Mouse (Mus musculus): ENCODE measurements around the gene Sox5. TPM values are rescaled to one million over a fixed set of nuclear protein-coding genes. Genes with fewer than 3 reads are reported as not detected.

Gene Sox5
- polyA plus RNA-seq (2016; fragmentation: Nextera tagmentation; extraction: Ambion mirVana): 17.9 and 19.9 TPM in 2 replicates

GRCm38 (mm10) chr6:144781431-144782030 is at the start of gene Sox5:
Gene Sox5, minus strand, starts transcription at chr6:144781977.
- Histone ChIP-seq H3K4me3 (peak within 1 kb of the TSS; percentile 71), H3K9ac (peak within 1 kb of the TSS; percentile 83), H3K9me3 (replicated peaks) (no peaks in the 10 kb centered on the region), H3K4me2 (peak within 1 kb of the TSS; percentile 99), H3K4me1 (replicated peaks) (peaks cover 7% of the 10 kb centered on the region; the same call in 1 of the 2 replicates), H3K27me3 (replicated peaks) (peaks cover 38% of the 10 kb centered on the region), H3K36me3 (no peaks in the 10 kb centered on the region), H3K27ac (ENCODE audit: poor library complexity, severe bottlenecking) (peak within 1 kb of the TSS; percentile 23; the same call in 1 of the 2 replicates)
- peak; percentile 75 for ATAC-seq (ENCODE audit: insufficient number of reproducible peaks, low FRiP score)
- under 1% methylated on average over 47 of the region's 47 CpGs for WGBS

DNA sequence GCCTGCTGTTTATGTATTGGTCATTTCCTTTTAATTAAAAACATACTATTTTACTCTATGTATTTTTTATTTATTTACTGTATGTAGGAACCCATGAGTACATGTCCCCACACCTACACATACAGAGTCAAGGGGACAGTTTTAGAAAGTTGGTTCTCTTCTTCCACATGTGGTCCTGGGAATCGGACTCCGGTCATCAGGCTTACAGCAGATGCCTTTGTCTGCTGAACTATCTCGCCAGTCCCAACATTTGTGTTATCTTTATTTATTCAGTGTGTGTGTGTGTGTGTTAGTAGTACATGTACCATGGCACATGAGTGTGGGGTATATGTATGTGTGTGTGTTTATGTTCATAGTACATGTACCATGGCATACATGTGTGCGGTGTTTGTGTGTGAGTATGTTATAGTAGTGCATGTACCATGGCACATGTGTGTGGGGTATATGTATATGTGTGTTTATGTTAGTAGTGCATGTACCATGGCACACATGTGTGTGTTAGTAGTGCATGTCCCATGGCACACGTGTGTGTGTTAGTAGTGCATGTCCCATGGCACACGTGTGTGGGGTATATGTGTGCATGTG is 43.3 kb upstream of the Sox5 start:
- no peak overlapping the region for H3K4me2 ChIP-seq
- WGBS: 85% methylated on average over 6 of the region's 6 CpGs
- H3K4me3 ChIP-seq: no peak overlapping the region
- H3K9ac ChIP-seq: no peak overlapping the region
- no peak for ATAC-seq (ENCODE audit: insufficient number of reproducible peaks, low FRiP score)
- H3K9me3 ChIP-seq (replicated peaks): no peaks in the 10 kb centered on the region
- H3K4me1 ChIP-seq (replicated peaks): peaks cover 28% of the 10 kb centered on the region
- H3K27me3 ChIP-seq (replicated peaks): no peaks in the 10 kb centered on the region; the same call in 1 of the 2 replicates
- H3K36me3 ChIP-seq: no peaks in the 10 kb centered on the region
- no peak overlapping the region for H3K27ac ChIP-seq (ENCODE audit: poor library complexity, severe bottlenecking)

GRCm38 (mm10) chr6:144824153-144824552 is 42.4 kb upstream of the Sox5 start:
- H3K27me3 ChIP-seq (replicated peaks): no peaks in the 10 kb centered on the region; the same call in 1 of the 2 replicates
- peaks cover 28% of the 10 kb centered on the region for H3K4me1 ChIP-seq (replicated peaks)
- no peak for ATAC-seq (ENCODE audit: insufficient number of reproducible peaks, low FRiP score)
- H3K27ac ChIP-seq (ENCODE audit: poor library complexity, severe bottlenecking): no peak overlapping the region
- no peaks in the 10 kb centered on the region for H3K9me3 ChIP-seq (replicated peaks)
- H3K9ac ChIP-seq: no peak overlapping the region
- H3K4me2 ChIP-seq: no peak overlapping the region
- H3K4me3 ChIP-seq: no peak overlapping the region
- no peaks in the 10 kb centered on the region for H3K36me3 ChIP-seq
- WGBS: 63% methylated on average over 12 of the region's 12 CpGs

- WGBS: 14% methylated on average over 14 of the region's 14 CpGs
- Histone ChIP-seq H3K36me3 (no peaks in the 10 kb centered on the region), H3K27ac (ENCODE audit: poor library complexity, severe bottlenecking) (no peak overlapping the region; the same call in 1 of the 2 replicates), H3K9ac (no peak overlapping the region), H3K4me3 (peak overlapping the region; percentile 29; the same call in 1 of the 2 replicates), H3K9me3 (replicated peaks) (no peaks in the 10 kb centered on the region), H3K27me3 (replicated peaks) (no peaks in the 10 kb centered on the region; the same call in 1 of the 2 replicates), H3K4me2 (peak overlapping the region; percentile 62), H3K4me1 (replicated peaks) (peaks cover 28% of the 10 kb centered on the region)
- ATAC-seq (ENCODE audit: insufficient number of reproducible peaks, low FRiP score): peak; percentile 33; the same call in 1 of the 2 replicates
These were observed 40.8 kb upstream of the Sox5 start for GRCm38 (mm10) chr6:144822594-144822993.

DNA sequence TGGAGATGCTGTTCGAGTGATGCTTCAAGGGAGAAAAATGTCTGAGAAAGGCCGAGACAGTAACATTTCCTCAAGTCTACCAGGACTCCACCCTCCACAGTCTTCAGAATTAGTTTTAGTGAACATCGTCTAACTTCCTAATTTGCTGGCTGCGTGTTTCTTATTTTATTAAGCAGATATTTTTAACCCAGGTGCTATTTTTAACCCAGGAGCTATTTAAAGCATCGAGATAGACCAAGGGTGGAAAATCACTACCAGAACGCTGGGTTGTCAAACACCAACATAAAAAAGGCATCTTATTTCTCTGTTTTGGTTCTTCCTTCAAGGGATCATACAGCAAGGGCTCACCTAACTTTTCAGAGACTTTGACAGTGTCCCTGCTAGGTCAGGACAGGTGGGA is 39.2 kb upstream of the Sox5 start:
- Histone ChIP-seq H3K9me3 (replicated peaks) (no peaks in the 10 kb centered on the region), H3K4me3 (no peak overlapping the region), H3K9ac (no peak overlapping the region), H3K36me3 (no peaks in the 10 kb centered on the region), H3K4me1 (replicated peaks) (peaks cover 28% of the 10 kb centered on the region), H3K4me2 (no peak overlapping the region), H3K27me3 (replicated peaks) (no peaks in the 10 kb centered on the region; the same call in 1 of the 2 replicates), H3K27ac (ENCODE audit: poor library complexity, severe bottlenecking) (no peak overlapping the region)
- no peak for ATAC-seq (ENCODE audit: insufficient number of reproducible peaks, low FRiP score)
- 54% methylated on average over 6 of the region's 6 CpGs for WGBS

GRCm38 (mm10) chr6:144818016-144818415 is 36.2 kb upstream of the Sox5 start:
- Histone ChIP-seq H3K4me1 (replicated peaks) (peaks cover 18% of the 10 kb centered on the region), H3K27ac (ENCODE audit: poor library complexity, severe bottlenecking) (no peak overlapping the region), H3K27me3 (replicated peaks) (no peaks in the 10 kb centered on the region; the same call in 1 of the 2 replicates), H3K36me3 (no peaks in the 10 kb centered on the region), H3K4me2 (no peak overlapping the region), H3K9me3 (replicated peaks) (no peaks in the 10 kb centered on the region), H3K4me3 (no peak overlapping the region), H3K9ac (no peak overlapping the region)
- ATAC-seq (ENCODE audit: insufficient number of reproducible peaks, low FRiP score): no peak
- WGBS: 78% methylated on average over 4 of the region's 4 CpGs

DNA sequence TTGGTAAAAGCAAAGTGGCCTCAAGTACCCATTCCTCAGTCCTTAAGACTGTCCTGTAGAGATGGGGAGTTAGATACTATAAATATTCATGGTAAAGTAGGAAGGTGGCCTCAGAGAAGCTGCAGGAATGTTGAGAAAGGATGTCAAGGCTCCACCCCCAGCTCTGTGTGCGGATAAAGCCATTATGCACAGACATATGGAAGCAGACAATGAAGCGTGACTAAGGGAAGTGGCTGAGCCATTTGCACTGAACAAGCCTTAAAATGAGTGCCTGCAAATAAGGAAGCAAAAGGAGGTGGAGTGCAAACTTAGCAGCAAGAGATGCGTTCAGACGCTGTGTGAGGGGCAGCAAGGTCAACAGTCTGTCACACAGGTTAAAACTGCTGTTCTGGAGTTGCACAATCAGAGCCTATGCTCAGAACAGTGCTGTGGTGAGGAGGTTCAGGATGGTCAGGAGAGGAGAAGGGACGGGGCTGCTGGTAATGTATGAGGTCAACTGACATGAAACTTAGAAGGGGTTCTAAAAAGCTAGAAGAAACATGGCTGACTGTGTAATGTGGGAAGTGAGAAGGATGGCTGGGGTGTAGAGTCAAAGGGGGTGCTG is 35.7 kb upstream of the Sox5 start:
- no peaks in the 10 kb centered on the region for H3K36me3 ChIP-seq
- no peak overlapping the region for H3K27ac ChIP-seq (ENCODE audit: poor library complexity, severe bottlenecking)
- 75% methylated on average over 5 of the region's 5 CpGs for WGBS
- no peaks in the 10 kb centered on the region; the same call in 1 of the 2 replicates for H3K27me3 ChIP-seq (replicated peaks)
- no peak overlapping the region for H3K4me3 ChIP-seq
- H3K9me3 ChIP-seq (replicated peaks): no peaks in the 10 kb centered on the region
- no peak overlapping the region for H3K4me2 ChIP-seq
- no peak overlapping the region for H3K9ac ChIP-seq
- peaks cover 12% of the 10 kb centered on the region for H3K4me1 ChIP-seq (replicated peaks)
- no peak for ATAC-seq (ENCODE audit: insufficient number of reproducible peaks, low FRiP score)

- no peaks in the 10 kb centered on the region for H3K9me3 ChIP-seq (replicated peaks)
- no peaks in the 10 kb centered on the region; the same call in 1 of the 2 replicates for H3K27me3 ChIP-seq (replicated peaks)
- no peak overlapping the region for H3K4me3 ChIP-seq
- H3K27ac ChIP-seq (ENCODE audit: poor library complexity, severe bottlenecking): no peak overlapping the region
- no peak overlapping the region for H3K4me2 ChIP-seq
- H3K36me3 ChIP-seq: no peaks in the 10 kb centered on the region
- H3K4me1 ChIP-seq (replicated peaks): no peaks in the 10 kb centered on the region
- 45% methylated on average over 5 of the region's 5 CpGs for WGBS
- no peak for ATAC-seq (ENCODE audit: insufficient number of reproducible peaks, low FRiP score)
- H3K9ac ChIP-seq: no peak overlapping the region
These were observed 33.8 kb upstream of the Sox5 start for GRCm38 (mm10) chr6:144815542-144815941.

DNA sequence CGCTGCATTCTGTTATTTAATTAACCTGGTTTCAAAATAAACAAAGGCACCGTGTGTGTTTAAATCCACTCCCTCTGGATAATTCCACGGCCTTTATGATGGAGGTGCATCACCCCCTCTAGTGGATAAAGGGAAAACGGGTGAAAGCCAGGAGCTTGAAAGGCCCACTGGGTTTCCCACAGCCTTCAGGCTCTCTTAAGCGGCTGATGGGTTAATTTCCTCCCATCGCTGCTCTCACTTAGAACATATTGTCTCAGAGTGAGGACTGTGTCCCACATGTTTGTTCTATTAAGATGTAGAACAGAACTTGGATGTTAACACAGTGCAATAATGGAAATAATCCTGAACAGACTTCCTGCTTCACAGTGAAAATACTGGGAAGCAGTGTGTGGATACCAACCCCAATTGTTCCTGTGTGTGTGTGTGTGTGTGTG is 33.2 kb upstream of the Sox5 start:
- Histone ChIP-seq H3K9me3 (replicated peaks) (no peaks in the 10 kb centered on the region), H3K9ac (no peak overlapping the region), H3K27ac (ENCODE audit: poor library complexity, severe bottlenecking) (no peak overlapping the region), H3K36me3 (no peaks in the 10 kb centered on the region), H3K4me2 (no peak overlapping the region), H3K4me3 (no peak overlapping the region), H3K27me3 (replicated peaks) (no peaks in the 10 kb centered on the region), H3K4me1 (replicated peaks) (no peaks in the 10 kb centered on the region)
- 12% methylated on average over 6 of the region's 6 CpGs for WGBS
- ATAC-seq (ENCODE audit: insufficient number of reproducible peaks, low FRiP score): no peak; the same call in 1 of the 2 replicates

GRCm38 (mm10) chr6:144804321-144804720 is 22.5 kb upstream of the Sox5 start:
- ATAC-seq (ENCODE audit: insufficient number of reproducible peaks, low FRiP score): no peak
- WGBS: 78% methylated on average over 5 of the region's 5 CpGs
- Histone ChIP-seq H3K9me3 (replicated peaks) (peaks cover 9% of the 10 kb centered on the region), H3K27me3 (replicated peaks) (no peaks in the 10 kb centered on the region), H3K27ac (ENCODE audit: poor library complexity, severe bottlenecking) (no peak overlapping the region), H3K4me3 (no peak overlapping the region), H3K9ac (no peak overlapping the region), H3K4me2 (no peak overlapping the region), H3K36me3 (no peaks in the 10 kb centered on the region), H3K4me1 (replicated peaks) (no peaks in the 10 kb centered on the region)

GRCm38 (mm10) chr6:144803063-144803462 is 21.3 kb upstream of the Sox5 start:
- Histone ChIP-seq H3K27me3 (replicated peaks) (no peaks in the 10 kb centered on the region), H3K9me3 (replicated peaks) (peaks cover 9% of the 10 kb centered on the region), H3K27ac (ENCODE audit: poor library complexity, severe bottlenecking) (no peak overlapping the region), H3K4me3 (no peak overlapping the region), H3K36me3 (no peaks in the 10 kb centered on the region), H3K4me1 (replicated peaks) (no peaks in the 10 kb centered on the region), H3K4me2 (no peak overlapping the region), H3K9ac (no peak overlapping the region)
- no peak for ATAC-seq (ENCODE audit: insufficient number of reproducible peaks, low FRiP score)
- 85% methylated on average over 1 of the region's 1 CpGs for WGBS
